Mouse (Mus musculus) liver, adult 2 months (tissue): Measurements from ENCODE around the gene Prkch.

ENCODE experiments used
- CTCF ChIP-seq: fragments of 200-500 bp; IDR thresholded peaks from 2 replicates; pipeline ENCODE4 v1.5.1; 2011; ENCODE audit warnings: low read depth, low read length, control low read depth
- POLR2A ChIP-seq: fragments of 200-500 bp; IDR thresholded peaks from 2 replicates; pipeline ENCODE4 v1.6.1; 2011; ENCODE audit warnings: low read length, control low read depth; ENCODE audit not compliant: insufficient read depth; ENCODE audit errors: extremely low read depth

- TF ChIP-seq POLR2A: no peak
- no peak for TF ChIP-seq CTCF
Observed at GRCm38 (mm10) chr12:73793216-73793615, 208.6 kb downstream of the Prkch start.
